ENCODE assay signal across 10 mouse cellular contexts in the genomic region with DNA sequence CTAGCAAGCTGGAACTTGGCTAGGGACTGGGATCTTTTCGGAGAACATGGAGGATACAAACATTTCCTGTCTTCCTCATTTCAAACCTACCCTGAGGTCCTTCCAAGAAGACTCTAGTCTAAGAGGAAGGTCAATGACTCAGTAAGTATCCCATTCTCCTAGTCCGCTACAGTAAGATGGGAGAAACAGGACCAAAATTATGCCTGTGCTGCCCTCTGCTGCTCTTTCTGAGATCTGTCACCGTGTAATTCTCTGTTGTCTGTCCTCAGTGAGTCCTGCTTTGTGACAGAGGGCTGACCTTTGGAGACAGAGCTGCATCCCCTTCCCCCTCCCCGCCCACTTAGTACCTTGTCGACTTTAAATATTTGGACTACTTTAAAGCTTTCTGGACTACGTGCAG.
DNase-seq lines count a peak whose midpoint lies in the region; ATAC-seq lines count a peak whose summit lies in the region.
"Had no signal": no experiment of that assay in that cellular context is flagged by ENCODE, and none has a peak within 500 bp of the region (broad histone marks: within the 10 kb centered on the region; RNA-seq: fewer than 3 reads in every experiment).

No protein-coding gene starts in this region.

- peak; percentile 73; the same call in 1 of the 2 replicates for ATAC-seq in stomach, embryonic 16.5 days (ENCODE audit: insufficient read depth, low FRiP score)
- no peak for ATAC-seq in monocyte, adult 5-6 weeks (replicated peaks; ENCODE audit: insufficient number of reproducible peaks, low FRiP score, low TSS enrichment, poor library complexity, severe bottlenecking)

- H3K9me3 ChIP-seq in hindbrain, embryonic 10.5 days = no peaks in the 10 kb centered on the region
- H3K9me3 ChIP-seq in stomach, embryonic 16.5 days (replicated peaks; ENCODE audit: control insufficient read depth, low read length) = no peaks in the 10 kb centered on the region
- H3K9me3 ChIP-seq: embryonic facial prominence, embryonic 12.5 days; liver, embryonic 13.5 days had no signal

- no peaks in the 10 kb centered on the region for H3K36me3 ChIP-seq in hindbrain, embryonic 10.5 days
- no peaks in the 10 kb centered on the region for H3K36me3 ChIP-seq in stomach, embryonic 16.5 days (ENCODE audit: control insufficient read depth, insufficient read depth, low read length)
- H3K36me3 ChIP-seq: embryonic facial prominence, embryonic 12.5 days; liver, embryonic 13.5 days had no signal

- 0 out of 2 replicates have a peak overlapping the region, but pooled peaks have one; percentile 23 for H3K27ac ChIP-seq in hindbrain, embryonic 10.5 days
- no peak overlapping the region for H3K27ac ChIP-seq in stomach, embryonic 16.5 days (ENCODE audit: low read length)
- H3K27ac ChIP-seq: embryonic facial prominence, embryonic 12.5 days; liver, embryonic 13.5 days had no signal

- DNase-seq in A20 (ENCODE audit: low read depth, low spot score) (peak; percentile 6), R1 (ENCODE audit: low read depth, low spot score) (peak; percentile 57)
- DNase-seq in embryo, embryonic 10 days (ENCODE audit: low spot score) = peak; percentile 74
- DNase-seq in hindbrain, embryonic 10.5 days (ENCODE audit: low spot score) = peak; percentile 53
- DNase-seq in layer of hippocampus, adult 11-12 months (ENCODE audit: low spot score) = peak; percentile 43
- peak; percentile 55 for DNase-seq in mesoderm, embryonic 11.5 days (ENCODE audit: low read depth, low spot score)
- DNase-seq: liver, embryonic 13.5 days had no signal

- no peak overlapping the region for H3K4me3 ChIP-seq in hindbrain, embryonic 10.5 days
- no peak overlapping the region for H3K4me3 ChIP-seq in stomach, embryonic 16.5 days (replicated peaks; ENCODE audit: low read length)
- H3K4me3 ChIP-seq: embryonic facial prominence, embryonic 12.5 days; liver, embryonic 13.5 days had no signal

- no peak overlapping the region for H3K9ac ChIP-seq in stomach, embryonic 16.5 days (ENCODE audit: low read length)
- H3K9ac ChIP-seq: embryonic facial prominence, embryonic 12.5 days; liver, embryonic 13.5 days had no signal

- WGBS in hindbrain, embryonic 10.5 days = 16% methylated on average over 6 of the region's 6 CpGs
- 18% methylated on average over 6 of the region's 6 CpGs for WGBS in stomach, embryonic 16.5 days

- no peaks in the 10 kb centered on the region for H3K27me3 ChIP-seq in hindbrain, embryonic 10.5 days (ENCODE audit: insufficient read depth, poor library complexity, severe bottlenecking)
- H3K27me3 ChIP-seq in stomach, embryonic 16.5 days (ENCODE audit: control insufficient read depth, insufficient read depth, low read length) = no peaks in the 10 kb centered on the region
- H3K27me3 ChIP-seq: embryonic facial prominence, embryonic 12.5 days; liver, embryonic 13.5 days had no signal

- no peak overlapping the region for H3K4me2 ChIP-seq in stomach, embryonic 16.5 days (ENCODE audit: low read depth, low read length)
- H3K4me2 ChIP-seq: embryonic facial prominence, embryonic 12.5 days; liver, embryonic 13.5 days had no signal

- H3K4me1 ChIP-seq in hindbrain, embryonic 10.5 days (replicated peaks) = no peaks in the 10 kb centered on the region
- H3K4me1 ChIP-seq in stomach, embryonic 16.5 days (ENCODE audit: control insufficient read depth, insufficient read depth, low read length) = no peaks in the 10 kb centered on the region
- H3K4me1 ChIP-seq: embryonic facial prominence, embryonic 12.5 days; liver, embryonic 13.5 days had no signal

Comparison
In these comparisons a context has a peak if more than half of its experiments do, and no peak if none do; other contexts are left out.
1. DNase-seq: peak in every context shown above with its lines; median percentile 74 in embryo, embryonic 10 days; 57 in R1; 55 in mesoderm, embryonic 11.5 days; 53 in hindbrain, embryonic 10.5 days; 43 in layer of hippocampus, adult 11-12 months; 6 in A20.